Mouse (Mus musculus) forebrain, embryonic 15.5 days (tissue): ENCODE results near the gene Zbtb16. TPM values are rescaled to one million over a fixed set of nuclear protein-coding genes. Genes with fewer than 3 reads are reported as not detected.
A peak's percentile ranks its signal among the peaks of the same experiment; 100 is the strongest.

Experiments
- ATAC-seq: fragments of 200-750 bp; cut with Nextera tagmentation; replicated peaks from 2 replicates; pipeline ENCODE4 v1.8.0; 2017; ENCODE audit warnings: mild to moderate bottlenecking, moderate TSS enrichment, moderate library complexity
- H3K27ac ChIP-seq: fragments of 300-500 bp; sonication (generic); replicated peaks from 2 replicates; pipeline ENCODE4 v1.5.1; 2015; ENCODE audit warnings: mild to moderate bottlenecking, inconsistent platforms
- H3K27me3 ChIP-seq: fragments of 300-500 bp; sonication (generic); 2 replicates; pipeline ENCODE4 v1.6.1; 2015; ENCODE audit warnings: inconsistent platforms
- H3K36me3 ChIP-seq: fragments of 300-500 bp; sonication (generic); 2 replicates; pipeline ENCODE4 v1.6.1; 2015; ENCODE audit warnings: mild to moderate bottlenecking, inconsistent platforms
- H3K4me1 ChIP-seq: fragments of 300-500 bp; sonication (generic); 2 replicates; pipeline ENCODE4 v1.6.1; 2015; ENCODE audit warnings: inconsistent platforms
- H3K4me2 ChIP-seq: fragments of 300-500 bp; sonication (generic); replicated peaks from 2 replicates; pipeline ENCODE4 v1.6.1; 2015; ENCODE audit warnings: mild to moderate bottlenecking, inconsistent platforms
- H3K4me3 ChIP-seq: fragments of 300-500 bp; sonication (generic); 2 replicates; pipeline ENCODE4 v1.5.1; 2015; ENCODE audit warnings: mild to moderate bottlenecking, inconsistent platforms
- H3K9ac ChIP-seq: fragments of 300-500 bp; sonication (generic); replicated peaks from 2 replicates; pipeline ENCODE4 v1.6.1; 2015; ENCODE audit warnings: mild to moderate bottlenecking, inconsistent platforms
- H3K9me3 ChIP-seq: fragments of 300-500 bp; sonication (generic); 2 replicates; pipeline ENCODE4 v1.6.1; 2016; ENCODE audit warnings: inconsistent platforms
- WGBS: fragments of 180-500 bp; shearing (Covaris S2); methylation state at CpG from one replicate; pipeline ENCODE4 v1.1.7; 2015; ENCODE audit warnings: mixed read lengths; 5-methylcytosine and 5-hydroxymethylcytosine counted together
- polyA plus RNA-seq: library from polyadenylated mRNA; unstranded; fragments of >200 nt; fragmentation: Nextera tagmentation; extraction: Ambion mirVana; gene quantifications from 2 replicates; pipeline ENCODE4 v1.2.1, GENCODE M21; 2015

The Zbtb16 gene
- polyA plus RNA-seq, 1 experiment from 2014 or later: 5.2 TPM

DNA sequence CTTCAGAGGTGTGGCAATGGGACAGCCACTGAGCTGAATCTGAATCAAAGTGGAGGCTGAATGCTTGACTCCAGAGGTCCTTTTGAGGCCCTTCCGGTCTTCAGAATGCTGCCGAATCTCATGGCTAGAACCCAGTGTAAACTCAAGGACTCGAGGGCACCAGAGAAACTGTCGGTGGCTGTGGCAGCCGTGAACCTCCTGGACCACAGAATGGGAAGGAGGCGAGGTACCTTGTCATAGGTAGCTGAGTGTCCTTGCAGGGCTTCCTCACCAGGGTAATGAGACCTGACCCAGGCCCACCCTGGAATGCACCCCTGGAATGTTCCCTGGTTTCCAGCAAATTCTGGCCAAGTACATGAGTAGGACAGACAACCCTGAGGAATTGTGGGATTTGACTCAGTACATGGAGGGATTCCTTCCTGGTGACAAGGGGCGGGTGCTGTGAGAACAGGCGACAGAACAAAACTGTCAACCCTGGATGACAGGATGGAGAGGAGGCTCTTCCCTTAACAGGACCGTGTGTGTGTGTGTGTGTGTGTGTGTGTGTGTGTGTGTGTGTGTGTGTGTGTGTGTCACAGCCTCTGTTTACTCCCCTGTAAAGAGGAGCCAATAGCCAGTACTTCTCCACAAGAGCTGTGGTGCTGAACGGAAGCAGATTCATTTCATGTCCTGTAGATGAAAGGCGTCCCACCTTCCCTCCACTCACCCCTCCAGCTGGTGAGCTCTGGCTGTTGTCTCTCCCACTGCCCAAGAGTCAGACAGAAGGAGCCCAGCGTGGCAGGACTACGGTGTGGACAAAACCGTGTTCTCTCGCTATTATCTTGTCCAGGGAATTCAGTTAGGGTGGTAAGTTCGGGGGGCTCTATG, 189.0 kb downstream of the Zbtb16 start:
- H3K9ac ChIP-seq: no peak overlapping the region
- peaks cover 25% of the 10 kb centered on the region for H3K4me1 ChIP-seq
- no peak; the same call in 1 of the 2 replicates for ATAC-seq
- H3K9me3 ChIP-seq: peaks cover 3% of the 10 kb centered on the region; the same call in 1 of the 2 replicates
- H3K27ac ChIP-seq: no peak overlapping the region
- 40% methylated on average over 16 of the region's 16 CpGs for WGBS
- H3K4me3 ChIP-seq: no peak overlapping the region
- H3K36me3 ChIP-seq: no peaks in the 10 kb centered on the region
- no peak overlapping the region for H3K4me2 ChIP-seq
- H3K27me3 ChIP-seq: 0 out of 2 replicates have a peak, but pooled peaks cover 6% of the 10 kb centered on the region

DNA sequence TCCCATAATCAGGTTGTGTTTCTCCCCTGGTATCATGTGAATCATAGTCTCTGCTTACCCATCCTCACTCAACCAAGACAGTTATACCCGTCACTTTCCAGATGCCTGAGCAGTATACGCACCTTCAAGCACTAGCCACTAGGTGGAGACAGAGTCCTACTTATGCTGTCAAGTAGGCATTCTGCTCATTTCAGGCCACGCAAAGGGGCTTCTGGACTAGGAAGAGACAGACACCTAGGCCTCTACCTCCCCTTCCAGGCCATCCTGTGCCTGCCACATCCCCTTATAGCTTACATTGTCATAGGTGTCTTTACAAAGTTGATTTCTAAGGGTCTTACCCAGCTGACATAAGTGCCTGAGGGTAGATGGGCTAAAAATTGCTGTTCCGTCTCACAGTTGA, 189.8 kb downstream of the Zbtb16 start:
- H3K4me1 ChIP-seq: peaks cover 25% of the 10 kb centered on the region
- no peak overlapping the region for H3K4me3 ChIP-seq
- no peak overlapping the region for H3K4me2 ChIP-seq
- ATAC-seq: peak; percentile 79
- WGBS: 22% methylated on average over 4 of the region's 4 CpGs
- H3K27me3 ChIP-seq: peaks cover 7% of the 10 kb centered on the region; the same call in 1 of the 2 replicates
- no peaks in the 10 kb centered on the region for H3K36me3 ChIP-seq
- H3K27ac ChIP-seq: no peak overlapping the region
- H3K9me3 ChIP-seq: peaks cover 3% of the 10 kb centered on the region; the same call in 1 of the 2 replicates
- H3K9ac ChIP-seq: no peak overlapping the region

DNA sequence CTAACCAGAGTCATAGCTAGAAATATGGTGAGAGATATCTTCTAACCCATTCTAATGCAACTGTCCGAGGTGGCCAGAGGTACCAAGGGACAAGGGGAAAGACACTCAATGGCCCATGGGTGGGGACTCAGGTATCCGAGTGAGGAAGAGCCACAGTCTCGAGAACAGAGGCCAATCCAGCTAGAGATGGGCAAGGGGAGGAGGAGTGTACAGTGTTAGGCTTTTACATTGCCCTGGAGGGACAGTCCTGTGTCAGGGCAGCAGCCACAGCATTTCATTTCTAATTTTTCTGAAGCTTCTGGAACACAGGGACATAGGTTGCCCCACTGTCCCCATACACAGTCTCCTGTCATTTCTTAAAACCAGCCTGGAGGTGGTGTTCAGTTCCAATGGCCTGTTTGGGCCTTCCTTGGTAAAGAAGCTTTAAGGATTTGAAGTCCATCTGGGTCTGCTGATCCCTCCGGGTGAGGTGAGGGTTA, 190.3 kb downstream of the Zbtb16 start:
- no peak overlapping the region for H3K9ac ChIP-seq
- ATAC-seq: no peak
- H3K27ac ChIP-seq: no peak overlapping the region
- H3K36me3 ChIP-seq: no peaks in the 10 kb centered on the region
- no peak overlapping the region for H3K4me2 ChIP-seq
- H3K27me3 ChIP-seq: peaks cover 13% of the 10 kb centered on the region; the same call in 1 of the 2 replicates
- peaks cover 25% of the 10 kb centered on the region for H3K4me1 ChIP-seq
- H3K9me3 ChIP-seq: peaks cover 3% of the 10 kb centered on the region; the same call in 1 of the 2 replicates
- 66% methylated on average over 4 of the region's 4 CpGs for WGBS
- no peak overlapping the region for H3K4me3 ChIP-seq

DNA sequence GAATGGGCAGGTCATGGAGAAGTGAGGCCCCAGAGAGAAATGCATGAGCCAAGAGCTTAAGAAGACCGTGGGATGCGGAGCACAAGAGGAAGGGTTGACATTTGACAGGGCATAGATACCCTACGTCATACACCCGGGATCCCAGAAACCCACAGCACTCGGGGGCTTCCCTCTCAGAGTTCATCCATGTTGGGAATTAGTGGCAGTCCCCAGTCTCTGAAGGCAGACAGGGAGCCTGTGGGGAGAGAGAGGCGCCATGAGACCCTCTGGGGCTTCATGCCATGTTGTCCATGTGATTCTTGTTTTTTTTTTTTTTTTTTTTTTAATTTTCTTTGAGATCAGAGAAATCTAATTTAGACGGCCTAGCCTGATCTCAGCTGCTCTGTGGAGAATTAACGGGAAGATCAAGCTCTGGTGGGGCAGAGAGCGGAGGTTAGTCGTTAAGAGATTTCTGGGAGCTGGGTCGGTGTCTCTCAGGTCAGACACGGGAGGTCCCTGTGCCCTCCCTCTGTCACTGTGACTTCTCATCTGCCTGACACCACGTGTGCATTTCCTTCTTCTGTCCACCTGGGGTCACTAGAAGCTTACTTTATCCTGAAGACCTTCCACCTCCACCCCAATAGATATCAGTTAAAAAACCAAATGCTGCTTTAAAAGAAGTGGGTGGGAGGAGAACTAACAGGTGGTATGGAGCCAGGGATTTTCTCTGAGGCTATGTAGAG, 190.9 kb downstream of the Zbtb16 start:
- no peak overlapping the region for H3K27ac ChIP-seq
- H3K9ac ChIP-seq: no peak overlapping the region
- WGBS: 52% methylated on average over 13 of the region's 13 CpGs
- H3K27me3 ChIP-seq: peaks cover 19% of the 10 kb centered on the region; the same call in 1 of the 2 replicates
- ATAC-seq: no peak
- H3K4me1 ChIP-seq: peaks cover 25% of the 10 kb centered on the region
- H3K9me3 ChIP-seq: peaks cover 3% of the 10 kb centered on the region; the same call in 1 of the 2 replicates
- H3K36me3 ChIP-seq: no peaks in the 10 kb centered on the region
- H3K4me2 ChIP-seq: no peak overlapping the region
- no peak overlapping the region for H3K4me3 ChIP-seq

DNA sequence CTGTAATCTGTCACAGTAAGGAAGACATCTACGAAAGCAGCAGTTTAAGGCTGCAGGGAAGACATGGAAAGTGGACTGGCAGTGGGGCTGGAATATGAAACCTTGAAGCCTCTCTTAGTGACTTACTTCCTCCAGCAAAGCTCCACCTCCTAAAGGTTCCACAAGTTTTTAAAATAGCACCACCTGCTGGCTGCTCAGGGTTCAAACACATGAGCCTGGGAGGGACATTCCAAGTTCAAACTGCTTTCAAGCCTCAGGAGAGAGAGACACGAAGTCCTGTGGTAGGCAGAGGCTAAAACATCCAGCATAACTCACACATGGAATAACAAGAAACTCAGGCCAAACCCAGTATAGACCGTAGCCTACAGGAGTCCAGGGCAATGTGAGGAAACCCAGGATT, 191.6 kb downstream of the Zbtb16 start:
- 76% methylated on average over 3 of the region's 3 CpGs for WGBS
- no peak for ATAC-seq

DNA sequence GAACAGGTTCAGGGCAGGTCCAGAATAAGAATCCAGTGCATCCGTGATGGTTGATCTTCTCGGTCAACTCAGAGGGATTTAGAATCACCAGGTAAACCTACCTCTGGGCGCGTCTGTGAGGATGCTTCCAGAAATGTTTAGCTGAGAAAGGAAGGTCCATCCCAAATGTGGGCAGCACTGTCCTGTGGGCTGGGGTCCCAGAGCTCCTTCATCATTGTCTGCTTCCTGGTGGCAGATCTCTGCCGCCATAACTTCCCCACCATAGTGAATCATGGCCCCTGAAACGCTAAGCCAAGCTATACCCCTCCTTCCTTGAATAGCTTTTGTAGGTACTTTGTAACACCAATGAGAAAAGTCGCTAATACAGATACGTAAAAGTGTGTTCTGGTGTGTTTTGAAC, 194.4 kb downstream of the Zbtb16 start:
- no peak overlapping the region for H3K27ac ChIP-seq
- no peaks in the 10 kb centered on the region for H3K36me3 ChIP-seq
- H3K4me3 ChIP-seq: no peak overlapping the region
- ATAC-seq: no peak
- H3K27me3 ChIP-seq: peaks cover 27% of the 10 kb centered on the region; the same call in 1 of the 2 replicates
- peaks cover 11% of the 10 kb centered on the region for H3K4me1 ChIP-seq
- peaks cover 3% of the 10 kb centered on the region; the same call in 1 of the 2 replicates for H3K9me3 ChIP-seq
- 91% methylated on average over 8 of the region's 8 CpGs for WGBS
- no peak overlapping the region for H3K4me2 ChIP-seq
- no peak overlapping the region for H3K9ac ChIP-seq

More for the DNA sequence above, 191.6 kb downstream of the Zbtb16 start:
- peaks cover 3% of the 10 kb centered on the region; the same call in 1 of the 2 replicates for H3K9me3 ChIP-seq
- H3K9ac ChIP-seq: no peak overlapping the region
- no peak overlapping the region for H3K4me2 ChIP-seq
- no peak overlapping the region for H3K27ac ChIP-seq
- no peak overlapping the region for H3K4me3 ChIP-seq
- H3K4me1 ChIP-seq: peaks cover 20% of the 10 kb centered on the region
- no peaks in the 10 kb centered on the region for H3K36me3 ChIP-seq
- H3K27me3 ChIP-seq: peaks cover 24% of the 10 kb centered on the region; the same call in 1 of the 2 replicates

DNA sequence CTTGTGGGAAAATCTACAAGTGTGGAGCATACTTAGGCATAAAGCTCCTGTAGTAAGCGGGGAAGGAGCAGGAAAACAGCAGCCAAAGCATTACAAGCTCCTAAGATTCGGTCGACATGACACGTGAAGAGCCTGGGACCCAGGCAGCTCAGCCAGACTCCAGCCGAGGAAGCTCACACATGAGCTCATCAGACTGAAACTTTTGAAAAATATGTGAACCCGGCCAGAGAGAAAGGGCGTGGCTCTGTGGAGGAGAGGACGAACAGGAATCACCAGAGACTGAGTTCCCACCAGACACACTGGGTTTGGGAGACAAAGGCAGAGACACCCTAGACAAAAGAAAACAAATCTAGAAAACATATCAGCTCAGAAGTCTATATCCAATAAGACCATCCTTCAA, 195.1 kb downstream of the Zbtb16 start:
- 88% methylated on average over 8 of the region's 8 CpGs for WGBS
- no peak for ATAC-seq
- Histone ChIP-seq H3K9me3 (peaks cover 3% of the 10 kb centered on the region; the same call in 1 of the 2 replicates), H3K36me3 (no peaks in the 10 kb centered on the region), H3K9ac (no peak overlapping the region), H3K4me3 (no peak overlapping the region), H3K4me1 (peaks cover 11% of the 10 kb centered on the region), H3K27me3 (peaks cover 30% of the 10 kb centered on the region; the same call in 1 of the 2 replicates), H3K4me2 (no peak overlapping the region), H3K27ac (no peak overlapping the region)

DNA sequence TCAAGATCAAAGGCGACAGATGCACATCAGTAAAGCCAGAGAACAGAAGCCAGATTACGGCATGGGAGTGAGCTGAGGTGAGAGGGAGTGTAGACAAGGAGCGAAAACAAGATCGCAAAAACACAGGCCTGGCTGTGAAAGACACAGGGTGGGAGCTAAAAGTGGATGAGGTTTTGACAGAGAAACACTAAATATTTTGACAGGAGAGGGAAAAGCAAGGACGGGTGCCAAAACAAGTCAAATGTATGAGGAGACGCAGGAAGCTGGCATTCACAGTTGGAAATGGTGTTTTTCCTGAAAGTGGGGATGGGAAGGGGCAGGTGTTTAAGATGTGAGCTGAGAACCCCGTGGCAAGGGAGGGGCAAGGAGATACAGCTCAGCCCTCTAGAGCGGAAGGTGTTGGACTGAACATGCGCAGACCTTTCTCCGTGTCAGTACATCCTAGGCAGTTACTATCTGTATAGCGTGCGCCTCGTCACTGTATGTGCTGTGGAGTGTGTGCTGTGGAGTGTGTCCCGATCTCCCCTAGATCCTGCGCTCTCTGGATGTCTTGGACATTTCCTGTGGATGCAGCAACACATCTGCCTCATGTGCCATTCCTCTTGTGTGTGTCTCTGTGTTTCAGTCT, 197.7 kb downstream of the Zbtb16 start:
- Histone ChIP-seq H3K9ac (no peak overlapping the region), H3K9me3 (no peaks in the 10 kb centered on the region), H3K27ac (no peak overlapping the region), H3K4me2 (no peak overlapping the region), H3K27me3 (peaks cover 30% of the 10 kb centered on the region; the same call in 1 of the 2 replicates), H3K36me3 (no peaks in the 10 kb centered on the region), H3K4me3 (no peak overlapping the region), H3K4me1 (peaks cover 11% of the 10 kb centered on the region)
- 43% methylated on average over 15 of the region's 15 CpGs for WGBS
- peak; percentile 87 for ATAC-seq

DNA sequence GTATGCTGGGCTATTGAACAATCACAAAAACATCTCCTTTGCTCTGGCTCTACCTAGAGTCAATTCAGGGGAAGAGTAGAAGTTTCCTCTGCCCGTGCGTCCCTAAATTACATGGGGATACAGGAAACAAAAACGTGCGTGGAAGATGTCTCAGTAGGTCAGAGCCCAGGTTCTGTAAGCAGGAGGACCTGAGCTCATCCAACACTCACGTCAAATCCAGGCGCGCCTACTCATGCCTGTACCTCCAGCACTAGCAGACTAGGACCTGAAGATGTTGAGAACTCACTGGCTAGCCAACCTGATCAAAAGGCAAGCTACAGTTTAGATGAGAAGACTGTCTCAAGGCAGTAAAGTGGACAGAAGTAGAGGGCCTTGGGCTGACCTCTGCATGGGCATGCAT, 198.9 kb downstream of the Zbtb16 start:
- Histone ChIP-seq H3K27me3 (peaks cover 30% of the 10 kb centered on the region; the same call in 1 of the 2 replicates), H3K9me3 (no peaks in the 10 kb centered on the region), H3K4me2 (no peak overlapping the region), H3K4me1 (peaks cover 11% of the 10 kb centered on the region), H3K4me3 (no peak overlapping the region), H3K36me3 (no peaks in the 10 kb centered on the region), H3K27ac (no peak overlapping the region), H3K9ac (no peak overlapping the region)
- ATAC-seq: no peak
- 94% methylated on average over 7 of the region's 7 CpGs for WGBS

DNA sequence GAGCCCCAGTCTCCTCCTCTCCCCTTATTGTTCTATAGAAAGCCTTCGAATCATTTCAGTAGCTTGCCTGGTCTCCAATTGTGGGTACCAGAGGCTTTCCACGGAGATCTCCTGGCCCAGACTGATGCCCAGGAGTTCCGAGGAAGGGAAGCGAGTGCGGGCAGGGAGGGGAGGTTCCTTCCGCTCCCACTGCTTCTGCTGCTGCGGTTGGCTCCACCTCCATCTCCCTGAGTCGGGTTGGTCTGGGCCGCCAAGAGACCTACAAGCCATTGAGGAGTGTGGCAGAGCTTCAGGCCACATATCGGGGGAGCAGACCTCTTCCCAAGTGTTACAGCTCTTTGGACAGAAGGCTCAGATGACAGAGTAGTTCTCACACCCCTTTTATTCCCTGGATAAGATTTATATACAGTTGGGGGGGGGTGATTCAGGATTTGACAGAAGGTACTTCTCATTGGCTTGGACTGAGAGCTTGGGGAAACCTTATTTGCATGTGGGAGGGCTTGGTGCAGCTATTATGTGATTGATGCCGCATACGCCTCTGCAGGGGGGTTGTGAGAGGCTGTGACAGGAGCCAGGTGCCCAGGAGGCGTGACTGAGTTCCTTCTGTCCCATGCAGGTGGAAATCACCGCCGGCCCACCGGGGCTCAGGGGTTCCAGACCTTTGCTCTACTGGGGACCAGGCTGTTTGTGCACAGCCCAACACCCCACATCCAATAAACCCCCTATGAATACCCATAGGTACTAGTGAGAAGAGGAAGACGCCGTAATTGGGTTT, 200.3 kb downstream of the Zbtb16 start:
- peaks cover 24% of the 10 kb centered on the region; the same call in 1 of the 2 replicates for H3K27me3 ChIP-seq
- no peak overlapping the region for H3K27ac ChIP-seq
- H3K4me3 ChIP-seq: no peak overlapping the region
- no peak for ATAC-seq
- 51% methylated on average over 18 of the region's 18 CpGs for WGBS
- no peaks in the 10 kb centered on the region for H3K9me3 ChIP-seq
- H3K36me3 ChIP-seq: no peaks in the 10 kb centered on the region
- H3K4me1 ChIP-seq: peaks cover 11% of the 10 kb centered on the region
- H3K4me2 ChIP-seq: no peak overlapping the region
- no peak overlapping the region for H3K9ac ChIP-seq

DNA sequence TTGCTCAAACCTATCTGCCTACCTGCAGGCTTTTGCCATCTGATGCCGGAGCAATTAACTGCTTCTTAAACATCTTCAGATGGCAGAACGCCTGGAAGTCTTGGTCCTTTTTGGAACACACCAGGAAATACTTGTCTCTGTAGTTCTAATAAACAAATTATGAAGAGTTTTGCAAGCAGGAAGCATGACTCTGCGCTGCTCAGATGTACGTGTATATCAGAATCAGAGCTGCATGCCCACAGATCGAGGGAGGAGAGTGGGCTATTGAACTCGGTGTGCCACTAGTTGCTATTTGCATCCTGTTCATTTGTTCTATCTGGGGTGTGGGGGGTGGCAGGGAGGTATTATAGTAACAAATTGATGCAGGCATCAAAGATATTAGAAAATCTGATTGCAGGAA, 202.9 kb downstream of the Zbtb16 start:
- no peak overlapping the region for H3K9ac ChIP-seq
- WGBS: 80% methylated on average over 6 of the region's 6 CpGs
- peaks cover 11% of the 10 kb centered on the region; the same call in 1 of the 2 replicates for H3K27me3 ChIP-seq
- no peak for ATAC-seq
- H3K36me3 ChIP-seq: no peaks in the 10 kb centered on the region
- no peak overlapping the region for H3K4me3 ChIP-seq
- no peak overlapping the region for H3K27ac ChIP-seq
- peaks cover 6% of the 10 kb centered on the region; the same call in 1 of the 2 replicates for H3K4me1 ChIP-seq
- no peak overlapping the region for H3K4me2 ChIP-seq
- no peaks in the 10 kb centered on the region for H3K9me3 ChIP-seq
